In genomic region chr17:46467830-46468229, GRCm38 (mm10) we compare ENCODE assay signal across 21 mouse cellular contexts. TPM values are rescaled to one million over a fixed set of nuclear protein-coding genes. Genes with fewer than 3 reads are reported as not detected.
DNase-seq lines count a peak whose midpoint lies in the region; ATAC-seq lines count a peak whose summit lies in the region.
"Had no signal": no experiment of that assay in that cellular context is flagged by ENCODE, and none has a peak within 500 bp of the region (broad histone marks: within the 10 kb centered on the region; RNA-seq: fewer than 3 reads in every experiment).

No protein-coding gene starts in this region.

- no peak overlapping the region for H3K4me2 ChIP-seq in forebrain, embryonic 12.5 days
- H3K4me2 ChIP-seq in lung, embryonic 16.5 days (ENCODE audit: low read depth, low read length), result no peak overlapping the region
- no peak overlapping the region for H3K4me2 ChIP-seq in kidney, embryonic 14.5 days (replicated peaks; ENCODE audit: low read depth, low read length)
- H3K4me2 ChIP-seq: embryonic facial prominence, embryonic 13.5 days; heart, embryonic 15.5 days; limb, embryonic 12.5 days; neural tube, embryonic 13.5 days had no signal

- H3K9me3 ChIP-seq in forebrain, embryonic 12.5 days, result no peaks in the 10 kb centered on the region
- H3K9me3 ChIP-seq in forebrain, embryonic 10.5 days, result no peaks in the 10 kb centered on the region
- H3K9me3 ChIP-seq in lung, embryonic 16.5 days (ENCODE audit: control insufficient read depth, low read length), result no peaks in the 10 kb centered on the region
- H3K9me3 ChIP-seq in kidney, embryonic 14.5 days (ENCODE audit: control insufficient read depth, low read length), result no peaks in the 10 kb centered on the region
- H3K9me3 ChIP-seq: embryonic facial prominence, embryonic 13.5 days; heart, embryonic 15.5 days; limb, embryonic 12.5 days; midbrain, embryonic 10.5 days; neural tube, embryonic 13.5 days had no signal

- 0 out of 2 replicates have a peak, but pooled peaks have one; percentile 30 for ATAC-seq in forebrain, embryonic 12.5 days (ENCODE audit: low FRiP score)
- no peak for ATAC-seq in lung, embryonic 16.5 days (ENCODE audit: low read depth)
- ATAC-seq in kidney, embryonic 14.5 days (ENCODE audit: low FRiP score, low TSS enrichment), result no peak

- DNase-seq in forebrain, embryonic 10.5 days (ENCODE audit: extremely low spot score, low spot score), result no peak
- DNase-seq in lung, postnatal 10 days, result no peak
- peak; percentile 53 to 63 for DNase-seq in cerebellum, postnatal 36 days
- no peak for DNase-seq in right cerebral cortex, adult 18-20 months
- DNase-seq: adrenal gland, adult 8-10 months; gastrocnemius, adult 2 months; heart, adult 18-20 months; lung, postnatal 4 days; thymus, postnatal 25 days had no signal

- no peaks in the 10 kb centered on the region for H3K27me3 ChIP-seq in forebrain, embryonic 12.5 days
- no peaks in the 10 kb centered on the region; the same call in 1 of the 2 replicates for H3K27me3 ChIP-seq in forebrain, embryonic 10.5 days (ENCODE audit: poor library complexity, severe bottlenecking)
- H3K27me3 ChIP-seq in lung, embryonic 16.5 days (ENCODE audit: control insufficient read depth, insufficient read depth, low read depth, low read length), result peaks cover 2% of the 10 kb centered on the region; the same call in 1 of the 2 replicates
- 0 out of 2 replicates have a peak, but pooled peaks cover 3% of the 10 kb centered on the region for H3K27me3 ChIP-seq in kidney, embryonic 14.5 days (ENCODE audit: control insufficient read depth, insufficient read depth, low read length)
- H3K27me3 ChIP-seq: neural tube, embryonic 13.5 days had no signal

- H3K4me3 ChIP-seq in forebrain, embryonic 12.5 days (replicated peaks), result no peak overlapping the region
- H3K4me3 ChIP-seq in forebrain, embryonic 10.5 days, result no peak overlapping the region
- no peak overlapping the region for H3K4me3 ChIP-seq in lung, embryonic 16.5 days (ENCODE audit: low read length)
- no peak overlapping the region for H3K4me3 ChIP-seq in kidney, embryonic 14.5 days (ENCODE audit: low read length)
- H3K4me3 ChIP-seq: embryonic facial prominence, embryonic 13.5 days; gastrocnemius, adult 2 months; heart, embryonic 15.5 days; left cerebral cortex, adult 2 months; limb, embryonic 12.5 days; midbrain, embryonic 10.5 days; neural tube, embryonic 13.5 days had no signal

- peaks cover 82% of the 10 kb centered on the region for H3K36me3 ChIP-seq in forebrain, embryonic 12.5 days (replicated peaks)
- H3K36me3 ChIP-seq in forebrain, embryonic 10.5 days (replicated peaks), result peaks cover 41% of the 10 kb centered on the region
- no peaks in the 10 kb centered on the region for H3K36me3 ChIP-seq in lung, embryonic 16.5 days (ENCODE audit: control insufficient read depth, insufficient read depth, low read length)
- no peaks in the 10 kb centered on the region for H3K36me3 ChIP-seq in kidney, embryonic 14.5 days (ENCODE audit: control insufficient read depth, insufficient read depth, low read length)
- H3K36me3 ChIP-seq: embryonic facial prominence, embryonic 13.5 days; heart, embryonic 15.5 days; limb, embryonic 12.5 days had no signal

- peaks cover 4% of the 10 kb centered on the region; the same call in 1 of the 2 replicates for H3K4me1 ChIP-seq in forebrain, embryonic 12.5 days
- H3K4me1 ChIP-seq in forebrain, embryonic 10.5 days, result peaks cover 22% of the 10 kb centered on the region
- H3K4me1 ChIP-seq in lung, embryonic 16.5 days (replicated peaks; ENCODE audit: control insufficient read depth, insufficient read depth, low read length), result no peaks in the 10 kb centered on the region
- no peaks in the 10 kb centered on the region for H3K4me1 ChIP-seq in kidney, embryonic 14.5 days (ENCODE audit: control insufficient read depth, insufficient read depth, low read length)
- H3K4me1 ChIP-seq: embryonic facial prominence, embryonic 13.5 days; neural tube, embryonic 13.5 days had no signal

- no peak overlapping the region for H3K9ac ChIP-seq in forebrain, embryonic 12.5 days
- peak overlapping the region; percentile 11; the same call in 1 of the 2 replicates for H3K9ac ChIP-seq in lung, embryonic 16.5 days (ENCODE audit: low read length)
- no peak overlapping the region for H3K9ac ChIP-seq in kidney, embryonic 14.5 days (ENCODE audit: low read depth, low read length)
- H3K9ac ChIP-seq: embryonic facial prominence, embryonic 13.5 days; heart, embryonic 15.5 days; limb, embryonic 12.5 days; liver, embryonic 14.5 days; neural tube, embryonic 13.5 days had no signal

- peak overlapping the region; percentile 63; the same call in 1 of the 2 replicates for H3K27ac ChIP-seq in forebrain, embryonic 12.5 days
- H3K27ac ChIP-seq in forebrain, embryonic 10.5 days, result no peak overlapping the region
- H3K27ac ChIP-seq in lung, embryonic 16.5 days (ENCODE audit: low read length), result no peak overlapping the region
- H3K27ac ChIP-seq in kidney, embryonic 14.5 days (ENCODE audit: low read depth, low read length), result no peak overlapping the region
- H3K27ac ChIP-seq: embryonic facial prominence, embryonic 13.5 days; gastrocnemius, adult 2 months; heart, embryonic 15.5 days; left cerebral cortex, adult 2 months; limb, embryonic 12.5 days; liver, embryonic 14.5 days; midbrain, embryonic 10.5 days; neural tube, embryonic 13.5 days had no signal

- WGBS in forebrain, embryonic 12.5 days, result 73% methylated on average over 9 of the region's 9 CpGs
- WGBS in forebrain, embryonic 10.5 days, result 89% methylated on average over 9 of the region's 9 CpGs
- 50% methylated on average over 9 of the region's 9 CpGs for WGBS in lung, embryonic 16.5 days
- 67% methylated on average over 9 of the region's 9 CpGs for WGBS in kidney, embryonic 14.5 days

RNA-seq across cellular contexts. Expression of gene Ttbk1, which starts 19.6 kb away (rescaled TPM):
- 4.0 and 5.0 TPM in 2 replicates for polyA plus RNA-seq in forebrain, embryonic 12.5 days (2016; fragmentation: Nextera tagmentation; extraction: Ambion mirVana)
- polyA plus RNA-seq in forebrain, embryonic 10.5 days (2016; fragmentation: Nextera tagmentation; extraction: Ambion mirVana), result 0.71 and 1.1 TPM in 2 replicates
- polyA plus RNA-seq in lung, embryonic 16.5 days (2015; fragmentation: Nextera tagmentation; extraction: Ambion mirVana), result 0.03 and 0.05 TPM in 2 replicates
- polyA plus RNA-seq in kidney, embryonic 14.5 days (2014; fragmentation: Nextera tagmentation; extraction: Ambion mirVana), result 0.04 and 0.11 TPM in 2 replicates

RNA-seq across cellular contexts. Expression of gene Dnph1, which starts 28.7 kb away (rescaled TPM):
- 68.3 and 71.7 TPM in 2 replicates for polyA plus RNA-seq in forebrain, embryonic 12.5 days (2016; fragmentation: Nextera tagmentation; extraction: Ambion mirVana)
- 107 TPM in 2 replicates for polyA plus RNA-seq in forebrain, embryonic 10.5 days (2016; fragmentation: Nextera tagmentation; extraction: Ambion mirVana)
- polyA plus RNA-seq in lung, embryonic 16.5 days (2015; fragmentation: Nextera tagmentation; extraction: Ambion mirVana), result 33.4 and 37.2 TPM in 2 replicates
- polyA plus RNA-seq in kidney, embryonic 14.5 days (2014; fragmentation: Nextera tagmentation; extraction: Ambion mirVana), result 67.9 and 71.2 TPM in 2 replicates

RNA-seq across cellular contexts. Expression of gene Slc22a7, which starts 29.6 kb away (rescaled TPM):
- 0.14 TPM in 1 of 2 replicates, not detected in the other for polyA plus RNA-seq in forebrain, embryonic 12.5 days (2016; fragmentation: Nextera tagmentation; extraction: Ambion mirVana)
- polyA plus RNA-seq in forebrain, embryonic 10.5 days (2016; fragmentation: Nextera tagmentation; extraction: Ambion mirVana), result not detected in 2 replicates
- polyA plus RNA-seq in lung, embryonic 16.5 days (2015; fragmentation: Nextera tagmentation; extraction: Ambion mirVana), result 0.28 TPM in 1 of 2 replicates, not detected in the other
- not detected in 2 replicates for polyA plus RNA-seq in kidney, embryonic 14.5 days (2014; fragmentation: Nextera tagmentation; extraction: Ambion mirVana)
- polyA plus RNA-seq: embryonic facial prominence, embryonic 13.5 days; hindbrain, embryonic 11.5 days; intestine, embryonic 14.5 days; limb, embryonic 12.5 days; midbrain, embryonic 10.5 days; neural tube, embryonic 13.5 days had no signal

RNA-seq across cellular contexts. Expression of gene Crip3, which starts 39.1 kb away (rescaled TPM):
- polyA plus RNA-seq in forebrain, embryonic 12.5 days (2016; fragmentation: Nextera tagmentation; extraction: Ambion mirVana), result 0.79 and 0.91 TPM in 2 replicates
- 0.76 TPM in 1 of 2 replicates, not detected in the other for polyA plus RNA-seq in forebrain, embryonic 10.5 days (2016; fragmentation: Nextera tagmentation; extraction: Ambion mirVana)
- polyA plus RNA-seq in lung, embryonic 16.5 days (2015; fragmentation: Nextera tagmentation; extraction: Ambion mirVana), result 3.3 and 8.2 TPM in 2 replicates
- polyA plus RNA-seq in kidney, embryonic 14.5 days (2014; fragmentation: Nextera tagmentation; extraction: Ambion mirVana), result 0.38 and 0.60 TPM in 2 replicates
- polyA plus RNA-seq: liver, embryonic 14.5 days had no signal

Comparison
In these comparisons a context has a peak if more than half of its experiments do, and no peak if none do; other contexts are left out.
1. DNase-seq: peak in cerebellum, postnatal 36 days (2 of 2); none in forebrain, embryonic 10.5 days (single experiment), lung, postnatal 10 days (single experiment) and right cerebral cortex, adult 18-20 months (single experiment).